In genomic region chr14:53831651-53832050, GRCm38 (mm10) we compare ENCODE assay signal across 23 mouse cellular contexts.
DNase-seq lines count a peak whose midpoint lies in the region; ATAC-seq and TF ChIP-seq lines count a peak whose summit lies in the region.
"Had no signal": no experiment of that assay in that cellular context is flagged by ENCODE, and none has a peak within 500 bp of the region (broad histone marks: within the 10 kb centered on the region; RNA-seq: fewer than 3 reads in every experiment).

No protein-coding gene starts in this region.

- WGBS in forebrain, embryonic 13.5 days, result 87% methylated on average over 6 of the region's 6 CpGs

- H3K36me3 ChIP-seq in ES-E14 (ENCODE audit: control insufficient read depth, insufficient read depth, low read length, poor library complexity, severe bottlenecking), result no peaks in the 10 kb centered on the region
- H3K36me3 ChIP-seq in forebrain, embryonic 13.5 days (ENCODE audit: poor library complexity, severe bottlenecking), result no peaks in the 10 kb centered on the region
- H3K36me3 ChIP-seq: forebrain, embryonic 10.5 days; hindbrain, embryonic 12.5 days; hindbrain, embryonic 15.5 days had no signal

- no peak for ATAC-seq in forebrain, embryonic 13.5 days
- ATAC-seq: forebrain, embryonic 14.5 days; forebrain, postnatal 0 days; Patski had no signal

- H3K27ac ChIP-seq in ES-E14 (ENCODE audit: insufficient read depth, low read depth, low read length, poor library complexity, severe bottlenecking), result no peak overlapping the region; the same call in 1 of the 2 replicates
- H3K27ac ChIP-seq in forebrain, embryonic 13.5 days, result no peak overlapping the region
- H3K27ac ChIP-seq: forebrain, embryonic 10.5 days; heart, adult 2 months; hindbrain, embryonic 12.5 days; hindbrain, embryonic 15.5 days had no signal

- no peak overlapping the region for H3K4me2 ChIP-seq in forebrain, embryonic 13.5 days
- H3K4me2 ChIP-seq: heart, embryonic 11.5 days; hindbrain, embryonic 12.5 days; hindbrain, embryonic 15.5 days had no signal

- peak overlapping the region; percentile 31; the same call in 1 of the 2 replicates for H3K9ac ChIP-seq in ES-E14 (ENCODE audit: insufficient read depth, low read depth, low read length, poor library complexity, severe bottlenecking)
- no peak overlapping the region for H3K9ac ChIP-seq in forebrain, embryonic 13.5 days
- H3K9ac ChIP-seq: forebrain, postnatal 0 days; hindbrain, embryonic 12.5 days; hindbrain, embryonic 15.5 days had no signal

- in situ Hi-C loops in ES-E14 (cut with MboI; ENCODE audit: low sequenced_read_pairs in 2 of 2, unreplicated experiment in 2 of 2), result no loop called here

- DNase-seq in ES-E14 (ENCODE audit: low read depth, low spot score), result no peak
- peak; percentile 17 for DNase-seq in thymus, postnatal 0 days (ENCODE audit: low spot score)
- DNase-seq in thymus, postnatal 25 days, result peak; percentile 36
- no peak for DNase-seq in layer of hippocampus, postnatal 36 days
- DNase-seq in right cerebral cortex, postnatal 10 days (ENCODE audit: low spot score in 2 of 2), result no peak
- DNase-seq in adrenal gland, postnatal 14 days, result no peak
- DNase-seq: adrenal gland, postnatal 10 days; B cell, adult 2 months; cerebellum, adult 11 months; cerebellum, adult 8-10 months; cerebellum, postnatal 10 days; forebrain, postnatal 0 days; gastrocnemius, postnatal 10 days; gastrocnemius, postnatal 36 days; heart, adult 2 months had no signal

- no peaks in the 10 kb centered on the region for H3K9me3 ChIP-seq in ES-E14 (ENCODE audit: control insufficient read depth, insufficient read depth, low read depth, low read length)
- no peaks in the 10 kb centered on the region for H3K9me3 ChIP-seq in forebrain, embryonic 13.5 days (replicated peaks)
- H3K9me3 ChIP-seq: forebrain, embryonic 10.5 days; hindbrain, embryonic 12.5 days; hindbrain, embryonic 15.5 days had no signal

- H3K4me3 ChIP-seq in ES-E14 (ENCODE audit: insufficient read depth in 1 of 2, low read depth in 1 of 2, low read length in 2 of 2, poor library complexity in 1 of 2, severe bottlenecking in 1 of 2), result peak overlapping the region; percentile 24 to 65; a peak in 1 of 4 replicates
- H3K4me3 ChIP-seq in forebrain, embryonic 13.5 days, result no peak overlapping the region
- H3K4me3 ChIP-seq: forebrain, embryonic 10.5 days; heart, adult 2 months; hindbrain, embryonic 12.5 days; hindbrain, embryonic 15.5 days had no signal

- peaks cover 0 to 4% of the 10 kb centered on the region in 2 experiments; a peak in 1 of 4 replicates for H3K4me1 ChIP-seq in ES-E14 (ENCODE audit: control insufficient read depth in 2 of 2, insufficient read depth in 2 of 2, low read length in 2 of 2, poor library complexity in 1 of 2)
- H3K4me1 ChIP-seq in forebrain, embryonic 13.5 days, result no peaks in the 10 kb centered on the region
- H3K4me1 ChIP-seq: forebrain, embryonic 10.5 days; hindbrain, embryonic 12.5 days; hindbrain, embryonic 15.5 days had no signal

- H3K27me3 ChIP-seq in forebrain, embryonic 13.5 days, result no peaks in the 10 kb centered on the region
- H3K27me3 ChIP-seq: CH12.LX; hindbrain, embryonic 12.5 days; hindbrain, embryonic 15.5 days; Patski had no signal

TF ChIP-seq in ES-E14, 5 proteins besides CTCF, POLR2A, EP300 and RAD21:
- TF ChIP-seq MAFK (IDR thresholded peaks at IDR 0.05; ENCODE audit: insufficient read depth, low read depth, low read length), result no peak
- no peak for TF ChIP-seq ZC3H11A (IDR thresholded peaks at IDR 0.05; ENCODE audit: borderline replicate concordance, low read depth, low read length)
- TF ChIP-seq CHD2 (IDR thresholded peaks at IDR 0.05; ENCODE audit: low read depth, low read length), result no peak
- no peak for TF ChIP-seq HCFC1 (IDR thresholded peaks at IDR 0.05; ENCODE audit: borderline replicate concordance, insufficient read depth, low read length)
- TF ChIP-seq ZNF384 (IDR thresholded peaks at IDR 0.05; ENCODE audit: low read depth, low read length), result no peak

Comparison
In these comparisons a context has a peak if more than half of its experiments do, and no peak if none do; other contexts are left out.
1. DNase-seq: peak in thymus, postnatal 0 days (single experiment) and thymus, postnatal 25 days (single experiment); none in ES-E14 (single experiment), layer of hippocampus, postnatal 36 days (0 of 2), right cerebral cortex, postnatal 10 days (0 of 2) and adrenal gland, postnatal 14 days (single experiment).